Mouse (Mus musculus): ENCODE results near the gene Ncoa6. TPM values are rescaled to one million over a fixed set of nuclear protein-coding genes. Genes with fewer than 3 reads are reported as not detected.
A peak's percentile ranks its signal among the peaks of the same experiment; 100 is the strongest.

The Ncoa6 gene
- polyA plus RNA-seq, 1 experiment from 2014 or later: 29.9 TPM

DNA sequence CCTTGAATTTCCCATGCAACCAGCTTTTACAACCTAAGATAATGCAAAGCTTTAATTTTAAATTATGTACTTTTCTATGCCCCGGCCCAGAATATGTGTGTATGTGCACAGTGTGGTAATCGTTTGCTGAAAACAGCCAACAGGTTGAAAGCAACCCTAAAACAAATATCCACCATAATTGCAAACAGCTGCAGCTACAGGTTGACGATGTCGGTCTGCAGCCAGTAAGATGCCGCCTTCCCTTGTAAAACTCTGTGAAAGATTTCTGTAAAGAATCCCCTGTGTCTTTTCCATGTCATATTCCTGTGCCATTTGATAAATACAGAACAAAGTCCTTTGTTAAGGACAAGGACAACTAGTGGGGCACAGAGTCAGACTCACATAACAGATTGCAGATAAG lies 79.1 kb downstream of the Ncoa6 start:
- no peaks in the 10 kb centered on the region for H3K27me3 ChIP-seq (replicated peaks; ENCODE audit: control insufficient read depth, insufficient read depth, low read length)
- no peak for ATAC-seq
- H3K9me3 ChIP-seq (replicated peaks; ENCODE audit: control insufficient read depth, low read length): no peaks in the 10 kb centered on the region
- DNase-seq (ENCODE audit: low spot score): no peak
- no peaks in the 10 kb centered on the region for H3K4me1 ChIP-seq (ENCODE audit: control insufficient read depth, insufficient read depth, low read length)
- WGBS: 92% methylated on average over 5 of the region's 5 CpGs
- H3K4me2 ChIP-seq (ENCODE audit: low read length): no peak overlapping the region
- H3K9ac ChIP-seq (ENCODE audit: low read length): no peak overlapping the region
- H3K27ac ChIP-seq (ENCODE audit: low read depth, low read length): no peak overlapping the region
- H3K4me3 ChIP-seq (ENCODE audit: low read depth, low read length): no peak overlapping the region
- peaks cover 48% of the 10 kb centered on the region for H3K36me3 ChIP-seq (ENCODE audit: control insufficient read depth, insufficient read depth, low read length)

DNA sequence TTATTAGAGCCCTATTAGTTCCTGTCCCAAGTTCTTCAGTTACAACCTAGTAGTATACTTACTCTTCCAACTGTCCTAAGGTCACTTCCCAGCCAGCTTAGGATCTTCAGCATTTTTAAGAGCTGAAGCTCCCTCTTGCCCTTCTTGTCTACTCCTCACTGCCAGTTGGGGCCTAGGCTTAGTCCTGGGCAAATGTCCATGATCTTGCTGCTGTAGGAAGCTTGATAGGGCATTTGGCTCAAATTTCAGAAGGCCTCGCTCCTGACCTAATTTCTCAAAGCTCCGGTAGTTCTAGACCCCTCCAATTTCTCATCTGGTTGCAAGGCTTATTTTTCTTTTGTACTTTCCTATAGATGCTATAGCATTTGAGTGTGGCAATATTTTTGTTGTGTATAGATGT lies 85.1 kb downstream of the Ncoa6 start:
- H3K9me3 ChIP-seq (replicated peaks; ENCODE audit: control insufficient read depth, low read length): no peaks in the 10 kb centered on the region
- H3K4me2 ChIP-seq (ENCODE audit: low read length): no peak overlapping the region
- 94% methylated on average over 2 of the region's 2 CpGs for WGBS
- no peak overlapping the region for H3K27ac ChIP-seq (ENCODE audit: low read depth, low read length)
- ATAC-seq: no peak
- no peaks in the 10 kb centered on the region for H3K27me3 ChIP-seq (replicated peaks; ENCODE audit: control insufficient read depth, insufficient read depth, low read length)
- H3K4me3 ChIP-seq (ENCODE audit: low read depth, low read length): no peak overlapping the region
- H3K9ac ChIP-seq (ENCODE audit: low read length): no peak overlapping the region
- H3K36me3 ChIP-seq (ENCODE audit: control insufficient read depth, insufficient read depth, low read length): peaks cover 58% of the 10 kb centered on the region
- no peak for DNase-seq (ENCODE audit: low spot score)
- peaks cover 14% of the 10 kb centered on the region for H3K4me1 ChIP-seq (ENCODE audit: control insufficient read depth, insufficient read depth, low read length)

DNA sequence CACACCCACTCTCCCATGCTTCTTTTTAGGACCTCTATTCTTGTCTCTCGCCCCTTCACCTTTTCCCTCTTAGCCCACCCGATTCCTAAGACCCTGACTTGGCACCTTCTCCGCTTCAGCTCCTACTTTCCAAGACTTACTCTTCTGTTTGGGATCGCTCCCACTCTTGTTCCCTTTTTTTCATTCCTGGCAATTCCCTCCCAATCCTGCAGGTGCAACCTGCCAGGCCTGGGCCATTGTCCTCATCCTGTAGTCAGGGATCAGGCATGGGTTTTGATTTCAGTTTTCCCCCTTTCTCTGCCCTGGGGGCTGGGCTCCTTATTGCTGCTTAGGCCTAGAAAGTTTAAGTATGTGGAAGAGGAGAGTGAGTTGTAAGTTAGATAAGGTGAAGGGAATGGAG lies 86.6 kb downstream of the Ncoa6 start:
- Histone ChIP-seq H3K4me3 (ENCODE audit: low read depth, low read length) (no peak overlapping the region), H3K27ac (ENCODE audit: low read depth, low read length) (no peak overlapping the region), H3K9ac (ENCODE audit: low read length) (0 out of 2 replicates have a peak overlapping the region, but pooled peaks have one; percentile 43), H3K9me3 (replicated peaks; ENCODE audit: control insufficient read depth, low read length) (no peaks in the 10 kb centered on the region), H3K4me1 (ENCODE audit: control insufficient read depth, insufficient read depth, low read length) (peaks cover 24% of the 10 kb centered on the region), H3K4me2 (ENCODE audit: low read length) (no peak overlapping the region), H3K27me3 (replicated peaks; ENCODE audit: control insufficient read depth, insufficient read depth, low read length) (no peaks in the 10 kb centered on the region), H3K36me3 (ENCODE audit: control insufficient read depth, insufficient read depth, low read length) (peaks cover 56% of the 10 kb centered on the region)
- ATAC-seq: no peak
- DNase-seq (ENCODE audit: low spot score): no peak
- 51% methylated on average over 4 of the region's 4 CpGs for WGBS

- Histone ChIP-seq H3K27ac (ENCODE audit: low read depth, low read length) (no peak overlapping the region), H3K36me3 (ENCODE audit: control insufficient read depth, insufficient read depth, low read length) (peaks cover 56% of the 10 kb centered on the region), H3K4me3 (ENCODE audit: low read depth, low read length) (no peak overlapping the region), H3K9ac (ENCODE audit: low read length) (peak overlapping the region; percentile 43; the same call in 1 of the 2 replicates), H3K4me2 (ENCODE audit: low read length) (peak overlapping the region; percentile 18; the same call in 1 of the 2 replicates), H3K27me3 (replicated peaks; ENCODE audit: control insufficient read depth, insufficient read depth, low read length) (no peaks in the 10 kb centered on the region), H3K9me3 (replicated peaks; ENCODE audit: control insufficient read depth, low read length) (no peaks in the 10 kb centered on the region), H3K4me1 (ENCODE audit: control insufficient read depth, insufficient read depth, low read length) (peaks cover 24% of the 10 kb centered on the region)
- no peak for ATAC-seq
- WGBS: 14% methylated on average over 27 of the region's 27 CpGs
- peak; percentile 18 for DNase-seq (ENCODE audit: low spot score)
Observed at GRCm38 (mm10) chr2:155386534-155386899, 87.2 kb downstream of the Ncoa6 start.

DNA sequence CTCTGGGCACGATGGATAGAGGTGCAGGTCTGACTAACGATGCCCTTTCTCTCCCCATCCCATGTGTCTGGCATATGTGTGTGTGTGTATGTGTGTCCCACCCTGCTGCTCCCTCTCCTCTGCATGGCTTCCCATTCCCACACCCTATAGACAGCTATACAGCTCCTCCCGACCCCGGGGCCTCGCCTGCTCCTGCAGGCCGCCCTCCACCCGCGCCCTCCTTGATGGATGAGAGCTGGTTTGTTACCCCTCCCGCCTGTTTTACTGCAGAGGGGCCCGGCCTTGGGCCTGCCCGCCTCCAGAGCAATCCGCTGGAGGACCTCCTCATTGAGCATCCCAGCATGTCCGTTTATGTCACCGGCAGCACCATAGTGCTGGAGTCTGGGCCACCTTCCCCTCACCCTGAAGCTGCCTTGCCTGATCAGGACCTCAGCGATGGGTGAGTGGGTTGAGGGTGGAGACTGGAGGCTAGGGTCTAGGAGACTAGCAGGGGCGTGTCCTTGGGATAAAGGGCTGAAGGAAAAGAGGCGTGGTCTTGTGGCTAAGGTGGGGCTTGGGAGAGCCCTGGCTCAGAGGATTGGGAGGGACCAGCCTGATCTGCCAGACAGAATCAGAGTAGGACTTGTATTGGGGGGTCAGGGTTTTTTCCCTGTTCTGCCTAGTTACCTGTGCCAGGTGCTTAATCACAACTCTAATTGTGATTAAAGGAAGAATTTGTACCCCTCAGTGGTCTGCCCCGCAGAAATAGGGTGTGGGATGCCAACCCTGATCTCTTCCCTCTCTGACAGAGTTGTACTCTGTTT lies 87.8 kb downstream of the Ncoa6 start:
- Histone ChIP-seq H3K4me1 (ENCODE audit: control insufficient read depth, insufficient read depth, low read length) (peaks cover 24% of the 10 kb centered on the region), H3K4me2 (ENCODE audit: low read length) (peak overlapping the region; percentile 18), H3K4me3 (ENCODE audit: low read depth, low read length) (no peak overlapping the region), H3K9ac (ENCODE audit: low read length) (peak overlapping the region; percentile 43; the same call in 1 of the 2 replicates), H3K27me3 (replicated peaks; ENCODE audit: control insufficient read depth, insufficient read depth, low read length) (no peaks in the 10 kb centered on the region), H3K27ac (ENCODE audit: low read depth, low read length) (no peak overlapping the region), H3K36me3 (ENCODE audit: control insufficient read depth, insufficient read depth, low read length) (peaks cover 51% of the 10 kb centered on the region), H3K9me3 (replicated peaks; ENCODE audit: control insufficient read depth, low read length) (no peaks in the 10 kb centered on the region)
- DNase-seq (ENCODE audit: low spot score) (peak; percentile 45), ATAC-seq (no peak)
- whole genome bisulfite sequencing: 43% methylated on average over 18 of the region's 18 CpGs

- ATAC-seq (no peak), DNase-seq (ENCODE audit: low spot score) (peak; percentile 80)
- no peak overlapping the region for H3K9ac ChIP-seq (ENCODE audit: low read length)
- H3K4me2 ChIP-seq (ENCODE audit: low read length): 0 out of 2 replicates have a peak overlapping the region, but pooled peaks have one; percentile 18
- no peak overlapping the region for H3K4me3 ChIP-seq (ENCODE audit: low read depth, low read length)
- H3K27me3 ChIP-seq (replicated peaks; ENCODE audit: control insufficient read depth, insufficient read depth, low read length): no peaks in the 10 kb centered on the region
- no peak overlapping the region for H3K27ac ChIP-seq (ENCODE audit: low read depth, low read length)
- 22% methylated on average over 7 of the region's 7 CpGs for WGBS
- H3K36me3 ChIP-seq (ENCODE audit: control insufficient read depth, insufficient read depth, low read length): peaks cover 47% of the 10 kb centered on the region
- peaks cover 24% of the 10 kb centered on the region for H3K4me1 ChIP-seq (ENCODE audit: control insufficient read depth, insufficient read depth, low read length)
- H3K9me3 ChIP-seq (replicated peaks; ENCODE audit: control insufficient read depth, low read length): no peaks in the 10 kb centered on the region
Observed at GRCm38 (mm10) chr2:155385090-155385489, 88.6 kb downstream of the Ncoa6 start.

DNA sequence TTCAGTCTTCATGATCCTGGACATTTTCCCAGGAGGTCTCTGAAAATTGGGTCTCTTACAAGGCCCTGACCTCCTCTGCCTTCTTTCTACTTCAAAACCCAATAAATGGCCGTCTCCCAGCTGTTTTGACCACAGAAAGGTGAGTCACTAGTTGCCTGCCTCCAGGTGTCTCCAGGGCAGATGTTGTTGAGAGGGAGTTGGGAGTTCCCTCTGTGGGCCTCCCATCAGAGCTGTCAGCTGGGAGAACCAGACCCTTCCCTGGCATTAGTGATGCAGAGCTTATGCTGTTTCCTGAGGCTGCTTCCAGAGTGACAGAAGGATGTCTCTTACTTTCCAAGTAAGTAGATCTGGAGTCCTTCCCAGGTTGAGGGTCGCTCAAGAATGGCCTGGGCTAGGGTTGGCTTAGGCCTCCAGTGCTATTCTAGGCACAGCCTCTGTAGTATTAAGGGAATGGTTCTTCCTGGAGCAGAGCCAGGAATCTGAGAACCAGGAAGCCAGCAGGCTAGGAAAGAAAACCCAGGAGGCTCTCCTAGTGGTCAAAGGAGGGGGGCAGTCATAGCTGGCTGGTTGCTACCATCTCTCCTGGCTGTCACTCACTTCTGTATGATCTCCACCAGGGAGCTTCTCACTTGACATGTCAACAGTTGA lies 90.8 kb downstream of the Ncoa6 start:
- 78% methylated on average over 2 of the region's 2 CpGs for WGBS

GRCm38 (mm10) chr2:155382332-155382700 lies 91.4 kb downstream of the Ncoa6 start:
- Histone ChIP-seq H3K4me1 (ENCODE audit: control insufficient read depth, insufficient read depth, low read length) (peaks cover 24% of the 10 kb centered on the region), H3K4me3 (ENCODE audit: low read depth, low read length) (peak overlapping the region; percentile 73), H3K36me3 (ENCODE audit: control insufficient read depth, insufficient read depth, low read length) (peaks cover 21% of the 10 kb centered on the region), H3K9me3 (replicated peaks; ENCODE audit: control insufficient read depth, low read length) (no peaks in the 10 kb centered on the region), H3K9ac (ENCODE audit: low read length) (peak overlapping the region; percentile 98), H3K27ac (ENCODE audit: low read depth, low read length) (peak overlapping the region; percentile 99), H3K4me2 (ENCODE audit: low read length) (peak overlapping the region; percentile 84), H3K27me3 (replicated peaks; ENCODE audit: control insufficient read depth, insufficient read depth, low read length) (no peaks in the 10 kb centered on the region)
- ATAC-seq (peak; percentile 25), DNase-seq (ENCODE audit: low spot score) (peak; percentile 50)
- 28% methylated on average over 6 of the region's 6 CpGs for WGBS

More for the DNA sequence above, 90.8 kb downstream of the Ncoa6 start:
- Histone ChIP-seq H3K27ac (ENCODE audit: low read depth, low read length) (0 out of 2 replicates have a peak overlapping the region, but pooled peaks have one; percentile 35), H3K4me2 (ENCODE audit: low read length) (peak overlapping the region; percentile 84), H3K4me3 (ENCODE audit: low read depth, low read length) (peak overlapping the region; percentile 73), H3K9ac (ENCODE audit: low read length) (peak overlapping the region; percentile 33), H3K36me3 (ENCODE audit: control insufficient read depth, insufficient read depth, low read length) (peaks cover 27% of the 10 kb centered on the region), H3K9me3 (replicated peaks; ENCODE audit: control insufficient read depth, low read length) (no peaks in the 10 kb centered on the region), H3K27me3 (replicated peaks; ENCODE audit: control insufficient read depth, insufficient read depth, low read length) (no peaks in the 10 kb centered on the region), H3K4me1 (ENCODE audit: control insufficient read depth, insufficient read depth, low read length) (peaks cover 24% of the 10 kb centered on the region)
- ATAC-seq: no peak
- DNase-seq (ENCODE audit: low spot score): no peak
